Comparison of ENCODE assay signal across 8 mouse cellular contexts in genomic region chr8:84708774-84709475, GRCm38 (mm10). TPM values are rescaled to one million over a fixed set of nuclear protein-coding genes. Genes with fewer than 3 reads are reported as not detected.
DNase-seq lines count a peak whose midpoint lies in the region; ATAC-seq and TF ChIP-seq lines count a peak whose summit lies in the region.

No protein-coding gene starts in this region.

- H3K4me3 ChIP-seq in hindbrain, embryonic 15.5 days: no peak overlapping the region
- H3K4me3 ChIP-seq in left cerebral cortex, adult 2 months: no peak overlapping the region

- H3K27ac ChIP-seq in hindbrain, embryonic 15.5 days (replicated peaks): peak overlapping the region; percentile 84
- peak overlapping the region; percentile 25; the same call in 1 of the 2 replicates for H3K27ac ChIP-seq in left cerebral cortex, adult 2 months

- peak; percentile 77 for ATAC-seq in hindbrain, embryonic 15.5 days (ENCODE audit: low FRiP score, low read depth)
- ATAC-seq in megakaryocyte, adult 5-6 weeks (ENCODE audit: poor library complexity, severe bottlenecking): peak; percentile 57

- 6% methylated on average over 12 of the region's 12 CpGs for WGBS in hindbrain, embryonic 15.5 days

- H3K4me2 ChIP-seq in hindbrain, embryonic 15.5 days: no peak overlapping the region

- H3K36me3 ChIP-seq in hindbrain, embryonic 15.5 days: no peaks in the 10 kb centered on the region

- peaks cover 21% of the 10 kb centered on the region for H3K27me3 ChIP-seq in hindbrain, embryonic 15.5 days

- no peak overlapping the region for H3K9ac ChIP-seq in hindbrain, embryonic 15.5 days

- peak; percentile 95 for TF ChIP-seq CTCF in left cerebral cortex, adult 2 months (IDR thresholded peaks at IDR 0.05)

- H3K9me3 ChIP-seq in hindbrain, embryonic 15.5 days: no peaks in the 10 kb centered on the region

- intact Hi-C loops in left cerebral cortex, adult 2 months (cut with DNase I): loop anchor here (1.0 to 2.0 kb wide), 2 partner anchors 28 to 104 kb away; no protein-coding TSS in a partner anchor

- peaks cover 71% of the 10 kb centered on the region for H3K4me1 ChIP-seq in hindbrain, embryonic 15.5 days (replicated peaks)

- peak; percentile 85 for DNase-seq in T-cell, adult 2 months (ENCODE audit: low spot score)
- peak; percentile 88 to 90 for DNase-seq in cerebellum, postnatal 36 days
- peak; percentile 90 for DNase-seq in gastrocnemius, adult 18-20 months (ENCODE audit: low spot score)
- DNase-seq in left cerebral cortex, adult 2 months (ENCODE audit: extremely low spot score in 1 of 2, low spot score in 2 of 2): peak; percentile 81 to 85
- DNase-seq in right cerebral cortex, adult 18-20 months: peak; percentile 81
- peak; percentile 84 for DNase-seq in urinary bladder, postnatal 14 days (ENCODE audit: low spot score)

RNA-seq across cellular contexts. Expression of gene Lyl1, which starts 7.7 kb away (rescaled TPM):
- 1 to 10 TPM in 1 of 2 experiments, under 1 TPM in 1; 0.73 to 1.6 TPM for total RNA-seq in gastrocnemius, adult 18-20 months (2021)
- 3.1 and 3.6 TPM in 2 replicates for polyA plus RNA-seq in hindbrain, embryonic 15.5 days (2015; fragmentation: Nextera tagmentation; extraction: Ambion mirVana)
- 1 to 10 TPM; 1.6 to 2.6 TPM for total RNA-seq in left cerebral cortex, adult 2 months (2021)
- 69.0 and 69.9 TPM in 2 replicates for total RNA-seq in megakaryocyte, adult 5-6 weeks (2015)
- 60.3 and 62.0 TPM in 2 replicates for total RNA-seq in megakaryocyte, adult 5-6 weeks (2017)

RNA-seq across cellular contexts. Expression of gene G430095P16Rik, which starts 13.9 kb away (rescaled TPM):
- total RNA-seq in gastrocnemius, adult 18-20 months (2021): under 1 TPM; 0.34 to 0.45 TPM
- 1.2 and 1.7 TPM in 2 replicates for polyA plus RNA-seq in hindbrain, embryonic 15.5 days (2015; fragmentation: Nextera tagmentation; extraction: Ambion mirVana)
- not detected for total RNA-seq in left cerebral cortex, adult 2 months (2021)
- 40.4 and 45.2 TPM in 2 replicates for total RNA-seq in megakaryocyte, adult 5-6 weeks (2015)
- total RNA-seq in megakaryocyte, adult 5-6 weeks (2017): 20.6 and 25.5 TPM in 2 replicates

RNA-seq across cellular contexts. Expression of gene Nacc1, which starts 21.3 kb away (rescaled TPM):
- 10 to 100 TPM; 19.3 to 22.8 TPM for total RNA-seq in gastrocnemius, adult 18-20 months (2021)
- polyA plus RNA-seq in hindbrain, embryonic 15.5 days (2015; fragmentation: Nextera tagmentation; extraction: Ambion mirVana): 13.6 and 16.1 TPM in 2 replicates
- total RNA-seq in left cerebral cortex, adult 2 months (2021): 10 to 100 TPM; 95.5 to 96.8 TPM
- 42.8 and 43.0 TPM in 2 replicates for total RNA-seq in megakaryocyte, adult 5-6 weeks (2015)
- total RNA-seq in megakaryocyte, adult 5-6 weeks (2017): 31.8 and 36.8 TPM in 2 replicates

RNA-seq across cellular contexts. Expression of gene Trmt1, which starts 22.8 kb away (rescaled TPM):
- total RNA-seq in gastrocnemius, adult 18-20 months (2021): 10 to 100 TPM; 47.0 to 51.4 TPM
- 62.5 and 65.9 TPM in 2 replicates for polyA plus RNA-seq in hindbrain, embryonic 15.5 days (2015; fragmentation: Nextera tagmentation; extraction: Ambion mirVana)
- 100 to 1,000 TPM; 108 to 115 TPM for total RNA-seq in left cerebral cortex, adult 2 months (2021)
- 29.5 and 35.9 TPM in 2 replicates for total RNA-seq in megakaryocyte, adult 5-6 weeks (2015)
- total RNA-seq in megakaryocyte, adult 5-6 weeks (2017): 37.6 and 40.4 TPM in 2 replicates

RNA-seq across cellular contexts. Expression of gene Ier2, which starts 46.3 kb away (rescaled TPM):
- 1 to 10 TPM; 4.7 to 8.3 TPM for total RNA-seq in gastrocnemius, adult 18-20 months (2021)
- 18.8 and 24.5 TPM in 2 replicates for polyA plus RNA-seq in hindbrain, embryonic 15.5 days (2015; fragmentation: Nextera tagmentation; extraction: Ambion mirVana)
- 10 to 100 TPM; 17.5 to 17.9 TPM for total RNA-seq in left cerebral cortex, adult 2 months (2021)
- 86.1 and 87.5 TPM in 2 replicates for total RNA-seq in megakaryocyte, adult 5-6 weeks (2015)
- 62.7 and 65.3 TPM in 2 replicates for total RNA-seq in megakaryocyte, adult 5-6 weeks (2017)

Comparison
In these comparisons a context has a peak if more than half of its experiments do, and no peak if none do; other contexts are left out.
1. RNA of gene Lyl1, which starts 7.7 kb away (total RNA-seq): 60.3 to 69.9 TPM in megakaryocyte, adult 5-6 weeks; 1.6 to 2.6 TPM in left cerebral cortex, adult 2 months and 0.73 to 1.6 TPM in gastrocnemius, adult 18-20 months; every median in the first group is over 10 times any median in the second.
2. RNA of gene G430095P16Rik, which starts 13.9 kb away (total RNA-seq): 20.6 to 45.2 TPM in megakaryocyte, adult 5-6 weeks; 0.34 to 0.45 TPM in gastrocnemius, adult 18-20 months and not detected in left cerebral cortex, adult 2 months; every median in the first group is over 10 times any median in the second.
3. Peak in every context shown above with its lines, with median percentiles within 50 percentile points of each other: DNase-seq.